Mouse (Mus musculus): ENCODE data around the gene Tenm2.

GRCm38 (mm10) chr11:36941429-36941828 is 294.3 kb downstream of the Tenm2 start:
- TF ChIP-seq CTCF (IDR thresholded peaks at IDR 0.05) (no peak), POLR2A (IDR thresholded peaks at IDR 0.05; ENCODE audit: insufficient read depth, low read depth, low read length) (no peak)
